Mouse (Mus musculus): ENCODE results near the gene Rnf115.

DNA sequence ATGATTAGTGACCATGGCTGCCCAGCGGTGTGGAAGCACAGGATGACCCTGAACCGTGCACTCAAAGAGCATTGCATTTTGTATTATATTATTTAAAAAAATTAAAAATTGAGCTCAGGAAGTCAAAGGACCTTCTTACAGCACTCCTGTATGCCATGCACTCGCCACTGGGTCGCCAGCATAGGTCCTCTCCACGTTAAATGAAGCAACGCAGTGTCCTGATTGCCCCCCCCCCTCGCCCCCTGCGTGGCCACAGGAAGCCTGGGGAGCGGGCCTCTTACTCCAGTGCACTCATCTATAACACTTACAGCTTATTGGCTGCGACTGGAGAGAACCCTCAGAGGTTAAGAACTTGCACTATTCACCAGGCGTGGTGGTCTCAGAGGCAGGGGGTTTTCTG is 97.8 kb downstream of the Rnf115 start:
- TF ChIP-seq CTCF (IDR thresholded peaks at IDR 0.05) (no peak), EP300 (IDR thresholded peaks at IDR 0.05) (no peak)
